Mouse (Mus musculus): ENCODE results near the gene Itpkb.
"Not testable (repeated sequence)": the region's sequence is repeated elsewhere in the genome, so short reads cannot be mapped to it uniquely, and the experiment has no call there.

The Itpkb gene

DNA sequence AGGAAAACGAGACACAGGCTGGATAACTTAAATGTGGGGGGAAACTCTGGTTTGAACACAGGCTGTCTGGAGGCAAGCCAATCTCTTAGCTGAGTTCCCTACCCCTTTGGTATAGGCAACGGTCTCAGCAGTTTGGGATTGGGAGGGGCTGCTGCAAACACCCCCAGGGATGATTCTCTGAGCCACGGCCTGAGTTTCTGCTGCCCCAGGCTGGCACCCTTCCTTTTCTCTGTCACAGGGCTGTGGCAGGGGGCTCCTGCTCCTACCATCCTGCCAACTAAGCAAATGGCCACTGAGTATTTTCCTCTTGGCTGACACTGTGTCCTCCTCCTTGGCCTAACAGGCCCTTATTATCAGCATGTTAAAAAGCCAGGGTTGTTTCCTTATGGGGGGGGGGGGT is 37.3 kb downstream of the Itpkb start:
- no peak for DNase-seq (ENCODE audit: low read depth, low spot score)

GRCm38 (mm10) chr1:180368112-180368511 is 37.8 kb downstream of the Itpkb start:
- DNase-seq (ENCODE audit: low read depth, low spot score): no peak

- no peak for DNase-seq (ENCODE audit: low read depth, low spot score)
Measured at GRCm38 (mm10) chr1:180368646-180369045, 38.4 kb downstream of the Itpkb start.

DNA sequence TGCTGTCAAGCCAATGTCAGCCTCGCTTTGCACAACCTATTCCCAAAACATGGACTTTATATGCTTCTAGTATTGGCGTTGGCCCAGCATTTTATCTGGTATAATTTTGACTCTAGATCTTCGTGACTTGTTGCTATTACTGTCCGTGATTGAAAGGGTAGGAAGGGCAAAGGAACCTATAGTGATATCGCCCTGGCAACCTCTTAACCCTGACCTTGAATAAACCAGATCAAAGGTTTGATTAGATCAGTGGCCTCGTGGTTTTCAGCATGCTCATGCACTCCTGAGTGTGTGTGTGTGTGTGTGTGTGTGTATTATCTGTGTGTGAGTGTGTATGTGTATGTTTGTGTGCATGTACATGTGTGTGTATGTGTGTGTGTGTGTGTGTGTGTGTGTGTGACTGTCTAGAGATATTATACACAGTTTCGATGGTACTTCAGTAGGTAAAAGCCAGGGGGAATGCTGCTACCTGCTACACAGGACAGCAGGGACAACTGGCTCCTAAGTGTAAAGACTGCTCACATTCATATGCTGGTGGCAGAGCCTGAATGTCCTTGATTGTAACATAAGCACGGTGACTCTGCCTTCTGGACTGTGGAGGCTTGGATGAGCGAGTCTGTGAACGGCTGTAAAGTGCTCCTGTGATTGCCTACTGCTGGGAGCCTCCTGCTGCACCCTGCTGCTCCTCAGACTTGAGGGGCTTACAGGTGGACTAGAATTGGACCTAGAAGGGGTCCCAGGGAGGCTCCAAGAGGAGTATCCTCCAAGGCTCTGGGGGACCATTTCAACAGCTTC is 40.8 kb downstream of the Itpkb start:
- DNase-seq (ENCODE audit: low read depth, low spot score): no peak

GRCm38 (mm10) chr1:180372258-180372657 is 42.0 kb downstream of the Itpkb start:
- DNase-seq (ENCODE audit: low read depth, low spot score): not testable (repeated sequence)

DNA sequence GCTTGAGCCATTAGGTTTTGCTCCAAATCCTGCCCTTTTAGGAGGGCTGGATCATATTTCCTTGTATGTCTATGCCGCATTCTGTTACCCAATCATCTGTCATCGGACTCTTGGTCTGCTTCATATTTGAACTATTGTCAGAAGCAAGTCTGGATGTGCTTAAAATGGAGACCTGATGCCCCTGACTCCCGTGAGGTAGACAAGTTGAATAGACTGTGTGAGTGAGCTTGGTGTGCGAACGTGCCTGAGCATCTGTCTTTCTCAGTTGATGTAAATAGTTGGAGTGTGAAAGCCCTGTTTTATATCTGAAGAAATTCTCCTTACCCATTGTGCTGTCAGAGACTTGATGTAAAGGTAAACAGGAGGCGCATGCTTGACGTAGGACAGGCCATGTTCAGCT is 46.3 kb downstream of the Itpkb start:
- DNase-seq (ENCODE audit: low read depth, low spot score): no peak

GRCm38 (mm10) chr1:180379559-180379958 is 49.3 kb downstream of the Itpkb start:
- DNase-seq (ENCODE audit: low read depth, low spot score): no peak

GRCm38 (mm10) chr1:180382358-180382757 is 52.1 kb downstream of the Itpkb start:
- no peak for DNase-seq (ENCODE audit: low read depth, low spot score)

DNA sequence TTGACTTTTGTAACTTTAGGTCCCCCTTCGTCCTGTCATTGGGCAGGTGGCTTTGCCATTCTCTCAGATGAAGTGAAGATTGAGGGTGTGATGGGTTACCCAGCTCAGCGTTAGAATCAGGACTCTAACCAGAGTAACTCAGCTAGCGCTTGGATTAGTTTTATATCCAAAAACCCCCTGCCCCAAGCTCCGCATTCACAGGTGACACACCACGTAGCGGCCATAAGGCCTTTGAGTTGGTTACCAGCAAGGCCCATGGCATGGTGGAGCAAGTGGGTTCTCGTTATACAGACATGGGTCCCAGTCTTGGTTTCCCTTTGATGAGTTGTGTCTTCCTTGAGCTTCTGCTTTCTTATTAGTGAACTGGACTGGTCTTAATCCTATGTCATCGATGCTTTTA is 53.6 kb downstream of the Itpkb start:
- no peak for DNase-seq (ENCODE audit: low read depth, low spot score)

DNA sequence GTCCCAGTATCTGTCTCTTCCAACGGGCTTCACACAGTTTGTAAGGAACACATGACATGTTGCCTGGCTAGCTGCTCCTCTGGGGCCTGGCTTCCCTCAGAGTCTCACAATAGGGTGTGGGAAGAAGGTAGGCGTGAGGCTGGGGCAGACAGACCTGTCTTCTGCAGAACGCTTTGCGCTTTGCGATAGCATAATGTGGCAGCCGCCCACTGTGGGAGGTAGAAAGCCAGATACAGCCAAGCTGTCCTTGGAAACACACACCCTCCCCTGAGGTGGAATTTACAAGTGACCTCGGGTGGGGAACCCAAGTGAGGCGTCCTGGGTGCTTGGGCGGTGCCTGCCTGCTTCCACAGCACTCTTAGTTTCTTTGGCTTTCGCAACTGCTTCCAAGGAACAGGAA is 54.2 kb downstream of the Itpkb start:
- DNase-seq (ENCODE audit: low read depth, low spot score): no peak

DNA sequence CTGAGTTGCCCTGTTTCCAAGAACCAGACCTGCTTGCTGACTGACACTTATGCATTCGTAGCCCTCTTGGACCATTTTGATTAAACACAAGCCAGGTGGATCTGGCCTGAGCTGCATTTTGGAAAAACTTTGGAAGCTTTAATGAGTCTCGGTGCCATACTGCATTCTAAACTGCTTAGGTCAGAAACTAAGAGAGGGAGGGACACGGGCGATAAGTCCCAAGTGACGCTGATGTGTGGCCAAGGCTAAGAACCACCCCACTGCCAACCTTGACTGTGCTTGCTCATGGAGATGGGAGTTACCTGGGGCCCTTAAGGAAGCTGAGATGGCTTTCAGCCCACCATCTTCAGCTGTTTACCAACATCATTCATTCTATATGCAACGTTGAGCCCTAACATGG is 55.0 kb downstream of the Itpkb start:
- no peak for DNase-seq (ENCODE audit: low read depth, low spot score)

- peak; percentile 97 for DNase-seq (ENCODE audit: low read depth, low spot score)
Measured at GRCm38 (mm10) chr1:180386951-180387749, 56.9 kb downstream of the Itpkb start.

DNA sequence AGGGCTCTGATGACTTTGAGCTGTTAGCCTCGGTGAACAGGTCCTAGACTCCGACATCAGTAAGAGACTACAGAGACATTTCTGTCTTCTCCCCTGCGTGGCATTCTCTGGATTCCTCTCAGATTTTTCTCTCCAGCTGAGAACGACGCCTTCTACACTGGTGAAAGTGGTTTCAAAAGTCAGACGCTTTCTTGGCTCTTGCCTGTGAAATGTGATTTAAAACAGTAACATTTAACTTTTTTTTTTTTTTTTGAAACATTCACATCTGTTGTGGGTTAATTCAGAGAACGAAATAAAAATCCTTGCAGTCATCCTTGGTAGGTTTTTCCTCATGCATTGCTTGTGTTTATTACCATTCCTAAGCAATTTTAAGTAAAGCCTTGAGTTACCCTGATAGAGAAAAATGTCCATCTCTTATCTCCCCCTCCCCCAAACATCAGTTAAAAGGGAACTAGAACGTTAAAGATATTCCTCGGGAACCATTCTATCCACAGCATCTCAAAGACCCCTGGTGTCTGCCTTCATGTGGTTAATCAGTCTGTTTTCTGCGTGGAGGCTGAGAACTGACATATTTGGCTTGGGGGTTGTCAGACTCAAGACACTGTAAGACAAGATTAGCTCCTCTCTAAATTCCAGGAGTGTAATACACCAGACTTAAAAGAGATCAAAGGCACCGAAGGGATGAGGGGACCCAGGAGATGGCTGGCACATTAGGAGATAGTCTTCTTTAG is 57.6 kb downstream of the Itpkb start:
- DNase-seq (ENCODE audit: low read depth, low spot score): no peak

- no peak for DNase-seq (ENCODE audit: low read depth, low spot score)
Measured at GRCm38 (mm10) chr1:180388481-180388880, 58.2 kb downstream of the Itpkb start.

DNA sequence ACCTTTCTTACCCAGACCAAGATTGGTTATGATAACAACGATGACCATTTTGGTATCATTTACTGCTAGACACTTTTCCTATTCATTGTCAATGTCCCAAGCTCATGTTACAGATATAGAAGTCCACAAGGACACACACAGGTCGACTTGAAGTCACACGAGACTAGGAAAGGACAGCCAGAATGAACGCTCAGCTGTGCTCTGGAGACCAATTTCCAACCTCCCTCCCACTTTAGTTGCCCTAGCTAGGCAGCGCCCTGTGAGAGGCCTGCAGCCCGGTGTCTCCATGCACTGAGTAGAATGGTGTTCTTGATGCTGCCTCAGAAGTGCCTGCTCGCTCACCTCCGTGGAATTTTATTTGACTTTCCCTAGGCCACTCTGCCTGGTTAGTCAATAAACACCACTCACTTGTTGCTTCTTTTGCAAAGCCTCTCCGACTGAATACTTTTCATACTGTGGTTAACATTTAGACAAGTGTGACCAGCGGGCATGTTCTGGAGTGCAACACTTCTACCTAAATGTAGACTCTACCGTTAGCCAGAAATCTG is 59.0 kb downstream of the Itpkb start:
- not testable (repeated sequence) for DNase-seq (ENCODE audit: low read depth, low spot score)

GRCm38 (mm10) chr1:180390321-180390731 is 60.0 kb downstream of the Itpkb start:
- DNase-seq (ENCODE audit: low read depth, low spot score): no peak

- DNase-seq (ENCODE audit: low read depth, low spot score): no peak
Measured at GRCm38 (mm10) chr1:180390746-180391574, 60.7 kb downstream of the Itpkb start.

DNA sequence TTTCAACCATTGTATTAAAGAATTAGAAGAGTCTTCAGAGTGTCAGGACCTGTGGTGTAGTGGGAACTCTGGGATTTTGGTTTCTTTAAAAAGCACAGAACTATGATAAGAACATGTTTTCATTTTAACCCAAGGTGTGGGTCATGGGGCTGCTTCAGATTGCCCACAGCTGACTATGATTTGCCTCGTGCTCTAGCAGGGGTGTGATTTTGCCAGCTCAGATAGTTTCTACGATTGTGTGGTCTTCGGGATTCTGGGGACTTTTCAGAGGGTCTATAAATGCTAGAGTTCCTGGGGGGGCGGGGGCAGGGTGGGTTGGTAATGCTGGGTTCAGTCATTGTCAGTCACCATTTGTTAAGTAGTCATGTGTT is 61.3 kb downstream of the Itpkb start:
- no peak for DNase-seq (ENCODE audit: low read depth, low spot score)

GRCm38 (mm10) chr1:180392137-180392798 is 62.0 kb downstream of the Itpkb start:
- no peak for DNase-seq (ENCODE audit: low read depth, low spot score)

DNA sequence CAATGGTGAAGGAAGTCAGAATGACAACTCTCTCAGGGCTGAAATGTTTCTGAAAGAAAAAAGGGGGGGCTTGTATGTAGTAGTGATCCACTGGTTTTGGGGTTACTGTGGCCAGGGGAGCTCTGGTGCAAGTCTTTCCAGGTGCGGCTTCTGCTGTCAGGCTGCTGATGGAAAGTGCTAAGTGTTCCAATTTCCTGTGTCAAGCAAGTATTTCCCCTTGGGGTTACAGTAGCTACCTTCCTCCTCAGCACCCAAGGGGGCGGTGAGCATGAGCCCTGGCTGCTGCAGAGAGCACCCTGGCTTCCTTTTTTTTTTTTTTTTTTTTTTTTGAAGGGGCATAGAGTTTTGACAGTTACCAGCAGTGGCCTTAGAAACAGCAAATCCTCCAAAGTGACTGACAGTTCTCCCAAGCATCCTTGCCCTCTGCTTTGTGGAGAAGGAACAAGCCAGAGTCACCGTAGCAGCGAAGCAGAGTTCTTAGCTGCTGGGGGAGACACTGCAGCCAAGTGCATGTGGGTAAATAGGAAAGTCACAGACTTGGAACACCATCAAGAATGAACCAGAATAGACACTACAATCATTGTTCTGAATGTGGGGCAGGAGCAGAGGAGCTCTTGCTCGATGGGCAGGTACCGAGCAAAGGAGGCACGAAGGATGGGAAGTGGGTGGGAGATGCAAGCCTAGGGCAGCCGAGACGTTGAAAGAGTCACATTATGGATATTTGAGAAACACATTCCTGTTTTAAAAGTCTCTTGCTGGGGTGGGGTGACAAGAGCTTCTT is 62.9 kb downstream of the Itpkb start:
- no peak for DNase-seq (ENCODE audit: low read depth, low spot score)

Data from forelimb bud, embryonic 11.5 days (tissue).